Mouse (Mus musculus) liver, embryonic 14.5 days (tissue): ENCODE results near the gene Boll. TPM values are rescaled to one million over a fixed set of nuclear protein-coding genes. Genes with fewer than 3 reads are reported as not detected.
A peak's percentile ranks its signal among the peaks of the same experiment; 100 is the strongest.

ENCODE experiments used
- ATAC-seq: fragments of 200-750 bp; cut with Nextera tagmentation; 2 replicates; pipeline ENCODE4 v1.8.0; 2017; ENCODE audit warnings: moderate number of reproducible peaks, mild to moderate bottlenecking, moderate library complexity; ENCODE audit not compliant: insufficient read depth
- DNase-seq, 3 experiments: peaks; one replicate each; pipeline ENCODE4 v3.0.0-alpha.2; 2012 to 2013; ENCODE audit warnings: low read depth in 3 of 3, low spot score in 3 of 3
- H3K27ac ChIP-seq: fragments of 300-500 bp; sonication (generic); 2 replicates; pipeline ENCODE4 v1.5.1; 2014; ENCODE audit warnings: moderate library complexity, mild to moderate bottlenecking, control low read depth, inconsistent platforms
- H3K27me3 ChIP-seq: fragments of 300-500 bp; sonication (generic); 2 replicates; pipeline ENCODE4 v1.6.1; 2014; ENCODE audit warnings: mild to moderate bottlenecking, low read length, moderate library complexity; ENCODE audit not compliant: control insufficient read depth, insufficient read depth
- H3K36me3 ChIP-seq: fragments of 300-500 bp; sonication (generic); replicated peaks from 2 replicates; pipeline ENCODE4 v1.6.1; 2014; ENCODE audit warnings: low read depth; ENCODE audit not compliant: control insufficient read depth, insufficient read depth
- H3K4me1 ChIP-seq, 2 experiments: fragments of 200-500 bp in 1 of 2; fragments of 300-500 bp in 1 of 2; sonication (generic) in 1 of 2; replicated peaks; 2 replicates each; pipeline ENCODE4 v1.6.1; 2012 to 2014; ENCODE audit warnings: antibody characterized with exemption in 1 of 2, inconsistent platforms in 1 of 2, low read length in 1 of 2; ENCODE audit not compliant: control insufficient read depth in 2 of 2, insufficient read depth in 2 of 2
- H3K4me2 ChIP-seq: fragments of 300-500 bp; sonication (generic); 2 replicates; pipeline ENCODE4 v1.6.1; 2014; ENCODE audit warnings: low read depth, mild to moderate bottlenecking, control low read depth, moderate library complexity
- H3K4me3 ChIP-seq, 2 experiments: fragments of 200-500 bp in 1 of 2; fragments of 300-500 bp in 1 of 2; sonication (generic) in 1 of 2; 2 replicates each; pipeline ENCODE4 v1.5.1; 2012 to 2014; ENCODE audit warnings: low read depth in 2 of 2, low read length in 2 of 2, mild to moderate bottlenecking in 2 of 2, control low read depth in 1 of 2, inconsistent platforms in 1 of 2, moderate library complexity in 1 of 2; ENCODE audit not compliant: insufficient read depth in 1 of 2
- H3K9ac ChIP-seq: fragments of 300-500 bp; sonication (generic); replicated peaks from 2 replicates; pipeline ENCODE4 v1.6.1; 2014; ENCODE audit warnings: mild to moderate bottlenecking, control low read depth, moderate library complexity
- H3K9me3 ChIP-seq: fragments of 300-500 bp; sonication (generic); 2 replicates; pipeline ENCODE4 v1.6.1; 2016; ENCODE audit warnings: low read length, mixed read lengths; ENCODE audit not compliant: control insufficient read depth
- CTCF ChIP-seq: IDR thresholded peaks from 2 replicates; pipeline ENCODE4 v1.5.1; 2016; ENCODE audit warnings: antibody characterized with exemption, low read depth, control low read depth
- EP300 ChIP-seq: IDR thresholded peaks from 2 replicates; pipeline ENCODE4 v1.6.1; 2016; ENCODE audit warnings: antibody characterized with exemption, low read depth
- WGBS: fragments of 180-500 bp; shearing (Covaris S2); extraction: QIAGEN DNeasy Blood & Tissue Kit; methylation state at CpG from one replicate; pipeline ENCODE4 v1.1.7; 2014; ENCODE audit not compliant: insufficient replicate concordance; 5-methylcytosine and 5-hydroxymethylcytosine counted together
- polyA plus RNA-seq, 2 experiments: library from polyadenylated mRNA; depleted of rRNA in 1 of 2; stranded (reverse) in 1 of 2; unstranded in 1 of 2; fragments of >200 nt; fragmentation: Nextera tagmentation in 1 of 2; extraction: Ambion mirVana in 1 of 2; gene quantifications; 2 replicates each; pipeline versions ENCODE4 v1.2.1 to v1.2.3; 2012 to 2014

Gene Boll
- polyA plus RNA-seq, 2 experiments: not detected

DNA sequence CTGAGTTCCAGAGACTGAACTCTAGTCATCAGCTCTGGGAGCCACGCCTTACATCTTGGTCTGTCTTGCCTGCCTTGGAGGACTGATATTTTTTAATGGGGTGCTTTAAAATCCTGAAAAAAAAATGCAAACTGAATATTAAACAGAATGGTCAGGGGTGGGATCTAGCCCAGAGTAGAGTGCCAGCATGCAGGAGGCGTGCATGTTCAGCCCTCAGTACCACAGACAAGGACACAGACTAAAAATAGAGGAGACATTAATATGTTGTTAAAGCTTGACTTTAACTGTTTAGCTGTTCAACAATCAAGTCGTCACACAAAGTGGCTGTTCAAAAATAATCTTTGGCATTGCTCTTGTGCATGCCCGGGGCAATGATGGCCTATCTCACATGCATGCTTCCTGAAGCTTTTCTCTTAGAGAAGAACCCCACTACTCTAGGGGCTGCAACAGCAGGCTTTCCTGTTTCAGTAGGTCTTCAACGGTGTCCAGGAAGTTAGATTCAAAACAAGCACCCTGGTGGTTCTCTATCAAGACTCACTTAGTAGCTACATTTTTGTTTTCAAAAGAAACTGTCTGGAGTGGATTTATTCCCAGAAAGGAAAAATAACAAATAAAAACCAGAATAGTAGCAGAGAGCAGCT is 154.6 kb downstream of the Boll start:
- ATAC-seq: no peak
- no peak for TF ChIP-seq CTCF
- TF ChIP-seq EP300: no peak
- H3K9ac ChIP-seq: no peak overlapping the region
- no peaks in the 10 kb centered on the region for H3K36me3 ChIP-seq
- WGBS: 24% methylated on average over 5 of the region's 5 CpGs
- H3K4me3 ChIP-seq: no peak overlapping the region
- H3K27me3 ChIP-seq: no peaks in the 10 kb centered on the region
- no peak for DNase-seq
- H3K4me2 ChIP-seq: no peak overlapping the region
- H3K4me1 ChIP-seq: peaks cover 0 to 6% of the 10 kb centered on the region in 2 experiments; a peak in 2 of 4 replicates
- no peak overlapping the region for H3K27ac ChIP-seq
- no peaks in the 10 kb centered on the region for H3K9me3 ChIP-seq

DNA sequence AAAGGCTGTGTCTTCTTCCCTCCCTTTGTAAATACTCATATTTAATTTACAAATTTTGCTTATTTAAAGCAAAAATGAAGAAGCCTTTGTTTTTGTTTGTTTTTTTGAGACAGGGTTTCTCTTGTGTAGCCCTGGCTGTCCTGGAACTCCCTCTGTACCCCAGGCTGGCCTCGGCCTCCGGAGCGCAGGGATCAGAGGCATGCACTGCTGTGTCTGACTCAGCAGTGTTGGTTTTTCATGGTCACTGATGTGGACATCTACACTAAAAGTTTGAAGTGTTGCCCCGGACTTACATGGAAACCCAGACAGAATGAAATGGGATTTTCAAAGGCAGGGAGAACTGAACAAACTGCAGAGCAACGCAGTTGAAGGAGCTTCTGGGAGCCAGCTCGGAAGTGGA is 155.7 kb downstream of the Boll start:
- no peaks in the 10 kb centered on the region for H3K36me3 ChIP-seq
- no peaks in the 10 kb centered on the region for H3K27me3 ChIP-seq
- H3K9me3 ChIP-seq: no peaks in the 10 kb centered on the region
- DNase-seq: no peak
- no peak overlapping the region for H3K9ac ChIP-seq
- no peak for ATAC-seq
- no peak overlapping the region for H3K4me2 ChIP-seq
- H3K27ac ChIP-seq: no peak overlapping the region
- TF ChIP-seq EP300 (no peak), CTCF (no peak)
- WGBS: 67% methylated on average over 6 of the region's 6 CpGs
- H3K4me1 ChIP-seq: peaks cover 0 to 6% of the 10 kb centered on the region in 2 experiments; a peak in 2 of 4 replicates
- no peak overlapping the region for H3K4me3 ChIP-seq

DNA sequence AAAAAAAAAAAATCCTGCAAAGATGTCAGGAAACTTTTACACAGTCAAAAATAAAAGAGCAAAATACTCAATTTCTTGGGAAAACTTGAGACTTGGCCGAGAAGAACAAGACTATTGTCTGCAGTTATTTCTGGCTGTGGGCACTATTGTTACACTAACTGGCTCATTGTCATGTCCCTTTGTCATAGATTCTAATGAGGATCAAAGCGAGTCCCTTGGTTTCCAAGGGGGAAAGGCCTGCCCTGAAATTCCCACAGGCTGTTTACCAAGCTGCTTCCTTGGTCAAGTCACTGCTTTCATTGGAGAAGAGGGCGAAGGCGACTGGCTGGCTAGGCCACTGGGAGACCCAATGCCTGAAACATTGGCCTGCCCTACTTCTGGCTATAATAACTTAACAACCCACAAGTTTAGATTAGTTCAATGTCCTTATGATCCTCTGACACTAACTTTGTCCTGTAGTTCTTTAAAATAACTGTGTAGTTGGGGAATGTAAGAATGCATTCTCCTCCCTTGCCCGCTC is 157.4 kb downstream of the Boll start:
- ATAC-seq (no peak), DNase-seq (no peak)
- Histone ChIP-seq H3K9me3 (no peaks in the 10 kb centered on the region), H3K4me3 (no peak overlapping the region), H3K4me2 (no peak overlapping the region), H3K36me3 (no peaks in the 10 kb centered on the region), H3K27me3 (no peaks in the 10 kb centered on the region), H3K27ac (no peak overlapping the region), H3K9ac (no peak overlapping the region), H3K4me1 (peaks cover 0 to 6% of the 10 kb centered on the region in 2 experiments; a peak in 2 of 4 replicates)
- TF ChIP-seq EP300 (no peak), CTCF (no peak)
- 69% methylated on average over 5 of the region's 5 CpGs for WGBS

DNA sequence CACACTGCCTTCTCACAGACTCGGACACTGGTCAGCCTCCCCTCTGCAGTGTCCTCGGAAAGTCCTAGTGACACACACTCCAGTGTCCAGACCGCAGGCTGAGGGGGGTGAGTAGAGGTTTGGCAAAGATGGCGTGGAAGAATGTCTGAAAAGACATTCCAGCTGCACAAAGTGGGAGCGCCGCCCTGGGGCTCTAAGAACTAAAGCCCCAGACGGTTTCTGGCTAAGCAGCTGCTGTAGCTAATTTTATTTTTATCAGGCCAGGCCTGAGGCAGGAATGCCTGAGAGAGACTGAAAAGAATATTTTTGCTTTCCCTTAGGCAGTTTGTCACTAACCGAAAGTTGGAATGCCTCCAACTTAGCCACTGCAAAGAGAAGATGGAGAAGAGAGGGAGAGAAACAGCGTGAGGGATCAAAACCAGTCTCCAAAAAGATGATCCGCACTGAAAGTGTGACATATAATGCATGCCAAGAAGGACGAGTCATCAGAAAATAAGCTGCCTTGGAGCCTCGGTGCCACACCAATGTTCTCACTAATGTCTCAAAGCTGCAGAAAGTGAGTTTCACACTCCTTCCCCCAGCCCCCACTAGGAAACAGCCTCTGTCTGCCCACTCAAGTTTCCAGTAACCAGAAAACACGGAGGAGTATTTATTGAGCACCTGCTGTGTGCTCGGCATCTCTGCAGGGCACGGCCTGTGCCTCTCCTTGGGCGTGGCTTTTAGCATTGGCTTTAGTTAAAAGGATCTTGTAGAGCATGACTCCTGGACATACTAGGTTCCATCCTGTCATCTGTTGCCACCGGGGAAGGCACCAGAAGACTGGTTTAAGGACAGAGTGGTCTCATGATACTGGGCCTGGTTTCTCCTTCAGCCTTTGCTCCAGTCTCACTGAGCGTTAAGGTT is 161.2 kb downstream of the Boll start:
- Histone ChIP-seq H3K4me2 (no peak overlapping the region), H3K27me3 (no peaks in the 10 kb centered on the region), H3K9me3 (no peaks in the 10 kb centered on the region), H3K4me3 (no peak overlapping the region), H3K4me1 (peaks cover 8 to 9% of the 10 kb centered on the region in 2 experiments), H3K9ac (no peak overlapping the region), H3K27ac (no peak overlapping the region), H3K36me3 (no peaks in the 10 kb centered on the region)
- TF ChIP-seq EP300 (no peak), CTCF (no peak)
- DNase-seq (no peak), ATAC-seq (no peak)
- WGBS: 66% methylated on average over 18 of the region's 18 CpGs

DNA sequence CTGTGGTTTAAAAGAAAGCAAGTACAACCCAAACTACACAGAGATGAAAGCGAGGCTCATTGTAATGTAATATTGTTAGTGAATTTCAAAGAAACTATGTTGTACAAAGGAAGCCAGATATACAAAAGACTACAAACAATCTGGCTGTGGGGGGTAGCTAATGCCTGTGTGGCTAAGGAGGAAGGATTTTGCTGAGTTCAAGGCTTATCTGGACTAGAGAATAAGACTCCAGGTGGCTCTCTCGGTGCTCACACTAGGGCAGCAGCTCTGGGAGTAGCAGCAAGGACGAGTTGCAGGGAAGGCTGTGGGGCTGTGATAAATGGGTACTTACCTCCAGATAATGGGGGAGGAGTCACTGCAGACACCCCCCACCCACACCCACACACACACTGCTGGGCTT is 164.6 kb downstream of the Boll start:
- H3K4me1 ChIP-seq: peaks cover 9 to 11% of the 10 kb centered on the region in 2 experiments
- DNase-seq (peak in 2 of 3 experiments; percentile 43 to 51), ATAC-seq (peak; percentile 93)
- H3K9me3 ChIP-seq: no peaks in the 10 kb centered on the region
- H3K36me3 ChIP-seq: no peaks in the 10 kb centered on the region
- 0 out of 2 replicates have a peak overlapping the region, but pooled peaks have one; percentile 9 for H3K9ac ChIP-seq
- no peaks in the 10 kb centered on the region for H3K27me3 ChIP-seq
- TF ChIP-seq CTCF: no peak
- 0 out of 2 replicates have a peak, but pooled peaks have one; percentile 21 for TF ChIP-seq EP300
- H3K4me3 ChIP-seq: no peak overlapping the region
- H3K4me2 ChIP-seq: peak overlapping the region; percentile 8; the same call in 1 of the 2 replicates
- WGBS: 21% methylated on average over 3 of the region's 3 CpGs
- H3K27ac ChIP-seq: no peak overlapping the region

Other genes starting within 250 kb of the Boll start
- 7.3 and 10.8 TPM in 2 replicates for gene Mob4, start 232.2 kb downstream of the Boll start, polyA plus RNA-seq (2012; rRNA removed)
- 36.0 and 38.0 TPM in 2 replicates for gene Mob4, start 232.2 kb downstream of the Boll start, polyA plus RNA-seq (2014; fragmentation: Nextera tagmentation; extraction: Ambion mirVana)
- gene Rftn2, start 136.7 kb downstream of the Boll start, polyA plus RNA-seq (2012; rRNA removed): 0.28 and 0.38 TPM in 2 replicates
- 0.37 and 0.62 TPM in 2 replicates for gene Rftn2, start 136.7 kb downstream of the Boll start, polyA plus RNA-seq (2014; fragmentation: Nextera tagmentation; extraction: Ambion mirVana)
- 1.6 and 1.9 TPM in 2 replicates for gene Mars2, start 126.3 kb downstream of the Boll start, polyA plus RNA-seq (2012; rRNA removed)
- 2.1 and 2.2 TPM in 2 replicates for gene Mars2, start 126.3 kb downstream of the Boll start, polyA plus RNA-seq (2014; fragmentation: Nextera tagmentation; extraction: Ambion mirVana)
- 0.05 and 0.12 TPM in 2 replicates for gene Plcl1, start 42.5 kb upstream of the Boll start, polyA plus RNA-seq (2012; rRNA removed)
- gene Plcl1, start 42.5 kb upstream of the Boll start, polyA plus RNA-seq (2014; fragmentation: Nextera tagmentation; extraction: Ambion mirVana): 0.05 and 0.09 TPM in 2 replicates